Mouse (Mus musculus): ENCODE data around the gene Arhgap18.
A peak's percentile ranks its signal among the peaks of the same experiment; 100 is the strongest.

Gene Arhgap18

DNA sequence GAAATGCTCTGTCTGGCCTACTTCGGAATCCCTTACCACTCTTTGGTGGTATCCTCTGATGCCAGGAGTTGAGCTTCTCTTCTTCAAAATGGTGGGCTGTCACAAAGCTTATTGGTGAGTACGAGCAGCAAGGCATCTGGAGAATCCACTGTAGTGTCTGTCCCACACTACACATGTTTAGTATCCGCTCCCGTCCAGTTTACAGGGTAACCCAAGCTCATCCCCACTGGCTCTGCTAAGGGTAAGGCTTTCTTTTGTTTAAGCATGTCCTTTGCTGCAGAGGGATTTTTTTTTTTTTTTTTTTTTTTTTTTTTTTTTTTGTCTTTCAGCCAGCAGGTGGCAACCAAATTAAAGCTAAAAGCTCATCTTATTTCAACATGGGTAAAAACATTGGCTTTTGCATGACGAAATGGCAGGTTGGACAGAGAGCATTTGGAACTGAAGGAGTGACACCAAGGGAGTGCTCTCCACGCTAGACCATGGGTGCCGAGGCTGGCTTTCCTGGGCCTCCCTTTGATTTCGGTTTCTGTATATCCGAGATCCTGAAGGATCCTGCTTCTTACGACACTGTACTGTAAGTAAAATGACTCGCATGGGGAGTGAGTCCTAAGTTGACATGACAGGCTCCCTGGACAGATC lies at the start of gene Arhgap18:
Arhgap18 (plus strand) TSS at position 493 of the 639 bp plus-strand sequence.
- DNase-seq = no peak

DNA sequence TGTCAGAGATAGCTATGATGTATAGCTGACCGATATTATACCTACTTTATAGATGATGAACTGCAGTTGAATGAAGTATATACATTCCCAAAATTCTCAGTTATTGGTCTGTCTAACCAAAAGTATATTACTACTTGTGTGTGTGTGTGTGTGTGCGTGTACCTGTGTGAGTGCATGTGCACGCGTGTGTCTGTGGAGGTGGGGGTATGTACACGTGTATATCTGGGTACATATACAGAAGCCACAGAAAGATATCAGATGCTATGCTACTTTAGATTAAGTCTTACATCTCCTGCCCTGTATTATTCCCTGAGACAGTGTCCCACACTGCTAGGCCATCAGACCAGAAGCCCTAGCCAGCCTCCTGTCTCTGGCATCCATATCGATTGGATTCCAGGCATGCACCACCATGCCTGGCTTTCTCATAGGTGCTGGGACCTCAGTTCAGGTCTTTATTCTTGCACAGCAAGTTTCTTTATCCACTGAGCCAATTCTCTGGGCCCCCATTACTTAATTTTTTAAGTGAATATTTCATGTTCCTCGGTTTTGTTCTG lies 42.7 kb upstream of the Arhgap18 start:
- no peak for DNase-seq

DNA sequence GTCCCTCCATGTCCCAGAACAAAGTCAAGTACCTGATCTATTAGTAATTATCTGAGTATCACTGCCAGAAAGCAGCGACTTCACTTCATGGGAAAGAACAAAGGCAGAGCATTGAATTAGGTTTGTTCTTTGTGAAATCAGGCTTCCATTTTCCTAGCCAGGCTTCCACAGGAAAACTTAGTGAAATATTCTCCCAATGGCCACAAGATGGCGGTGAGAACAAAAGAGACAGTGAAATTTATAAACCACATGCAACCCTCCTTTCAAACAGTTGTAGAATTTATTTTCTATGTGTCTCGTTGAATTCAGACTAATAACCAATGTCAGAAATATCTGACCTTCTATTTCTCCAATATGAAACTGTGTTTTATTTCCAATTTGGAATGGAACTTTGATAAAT lies 42.2 kb upstream of the Arhgap18 start:
- DNase-seq = peak; percentile 20 to 22

DNA sequence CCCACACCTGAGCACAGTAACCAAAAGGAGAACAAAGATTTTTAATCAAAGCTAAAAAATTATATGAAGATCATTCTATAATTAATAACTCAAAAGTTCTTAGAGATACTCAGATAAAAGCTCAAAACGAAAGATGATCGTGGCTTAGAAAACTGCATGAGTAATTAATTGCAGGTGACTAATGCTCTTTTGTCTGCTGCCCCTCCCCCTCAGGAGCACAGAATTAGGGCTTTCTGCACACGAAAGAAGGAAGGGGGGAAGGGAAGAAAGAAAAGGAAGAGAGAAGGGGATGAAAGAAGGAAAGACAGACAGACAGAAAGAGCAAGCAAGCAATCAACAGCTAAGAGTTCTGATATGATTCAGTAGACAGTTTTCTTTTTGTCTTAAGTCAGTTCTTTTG lies 39.2 kb upstream of the Arhgap18 start:
- no peak for DNase-seq

DNA sequence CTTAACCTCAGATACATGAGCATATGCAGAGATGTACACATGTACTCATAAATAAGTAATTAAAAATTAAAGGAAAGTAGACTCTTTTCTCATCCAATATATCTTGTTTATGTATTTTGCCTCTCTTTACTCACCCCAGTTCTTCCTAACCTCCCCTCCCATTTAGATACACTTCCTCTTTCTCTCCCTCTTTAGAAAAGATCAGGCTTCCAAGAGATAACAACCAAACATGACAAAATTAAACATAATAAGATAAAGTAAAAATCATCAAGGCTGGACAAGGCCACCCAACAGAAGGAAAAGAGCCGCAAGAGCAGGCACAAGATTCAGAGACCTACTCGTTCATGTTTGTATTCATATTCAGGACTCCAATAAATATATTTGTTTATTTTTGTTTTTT lies 28.5 kb upstream of the Arhgap18 start:
- DNase-seq = no peak

DNA sequence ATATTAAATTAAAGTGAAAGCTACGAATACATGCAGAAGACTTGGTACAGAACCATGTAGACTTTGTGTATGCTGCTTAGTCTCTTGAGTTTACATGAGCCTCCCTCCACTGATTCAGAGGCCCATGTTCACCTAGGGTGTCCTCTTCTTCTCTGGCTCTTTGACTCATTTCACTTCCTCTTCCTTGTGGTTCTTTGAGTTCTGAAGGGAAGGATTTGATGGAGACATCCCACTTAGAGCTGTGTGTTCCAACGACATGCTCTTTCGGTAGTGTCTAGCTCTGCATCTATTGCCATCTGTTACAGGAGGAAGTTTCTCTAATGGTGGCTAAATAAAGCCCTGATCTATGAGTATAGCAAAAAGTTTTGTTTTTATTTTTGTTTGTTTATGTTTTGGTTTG lies 28.0 kb upstream of the Arhgap18 start:
- no peak for DNase-seq

DNA sequence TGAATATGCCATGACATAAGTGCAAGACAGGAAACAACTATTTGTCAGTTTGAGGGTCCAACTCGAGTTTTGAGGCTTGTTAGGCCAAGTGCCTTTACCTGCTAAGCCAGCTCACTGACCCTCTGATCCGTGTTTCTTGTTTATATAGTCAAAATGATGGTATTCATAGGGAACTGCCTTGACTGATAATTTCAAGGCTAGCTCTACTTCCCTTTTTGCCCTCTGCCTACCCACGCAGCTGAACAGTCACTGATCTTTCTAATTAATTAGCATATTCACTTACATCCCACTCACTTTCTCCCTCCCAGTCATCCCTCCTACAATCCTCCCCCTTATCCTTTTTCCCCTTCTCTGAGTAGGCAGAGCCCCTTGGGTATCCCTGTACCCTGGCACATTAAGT lies 2.4 kb upstream of the Arhgap18 start:
- no peak for DNase-seq

DNA sequence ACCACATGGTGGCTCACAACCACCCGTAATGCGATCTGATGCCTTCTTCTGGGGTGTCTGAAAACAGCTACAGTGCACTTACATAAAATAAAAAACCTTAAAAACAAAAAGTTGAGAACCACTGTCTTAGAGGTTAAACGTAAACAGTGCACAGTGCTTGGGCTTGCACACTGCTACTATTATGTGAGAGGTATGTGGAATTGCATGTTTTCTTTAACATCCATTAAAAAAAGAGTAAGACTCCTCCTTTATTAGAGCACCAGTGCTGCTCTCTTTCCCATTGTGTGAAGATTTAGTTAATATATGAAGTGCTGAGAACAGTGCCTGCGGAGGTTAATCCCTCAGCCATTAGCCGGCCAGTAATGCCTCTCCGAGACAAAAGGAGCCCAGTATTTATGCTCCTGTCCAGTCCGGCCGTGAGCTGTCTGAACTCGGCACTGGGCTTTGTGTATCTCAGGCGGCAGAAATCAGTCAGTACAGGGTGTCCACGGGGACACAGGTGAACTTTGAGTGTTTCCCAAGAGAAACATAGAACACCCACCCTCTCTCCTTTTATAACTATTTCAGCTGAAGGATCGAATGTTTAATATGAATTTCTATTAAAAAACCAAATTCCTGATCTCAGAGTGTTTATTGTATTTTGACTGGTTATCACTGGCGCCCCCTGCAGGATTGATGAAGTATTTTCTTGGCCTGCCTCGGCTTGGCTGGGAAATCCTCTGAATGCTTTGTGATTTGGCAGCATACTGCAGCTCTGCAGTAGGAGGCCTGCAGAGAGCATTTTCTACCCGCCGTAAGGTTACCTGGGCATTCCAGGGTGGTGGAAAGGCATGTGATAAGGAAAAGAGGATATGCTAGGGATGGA lies 925 bp upstream of the Arhgap18 start:
- DNase-seq = peak; percentile 18 to 22

DNA sequence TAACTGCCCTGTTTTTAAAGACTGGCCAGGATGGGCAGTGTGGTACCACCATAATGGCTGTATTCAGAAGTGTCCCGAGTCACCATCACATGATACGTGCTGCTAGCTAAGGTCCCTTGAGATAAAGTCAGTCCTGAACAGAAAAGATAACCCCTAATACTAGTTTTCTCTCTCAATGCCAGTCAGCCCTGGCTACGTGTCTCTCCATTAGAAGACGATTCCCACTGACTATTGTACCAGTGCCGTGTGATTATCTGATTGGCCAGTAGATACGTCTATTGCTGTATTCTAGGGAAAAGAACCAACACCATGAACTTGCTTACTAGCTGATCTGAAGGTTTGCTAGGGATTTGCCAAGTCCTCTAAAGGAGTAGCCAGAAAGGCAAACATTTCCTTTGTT lies 785 bp downstream of the Arhgap18 start:
- no peak for DNase-seq

DNA sequence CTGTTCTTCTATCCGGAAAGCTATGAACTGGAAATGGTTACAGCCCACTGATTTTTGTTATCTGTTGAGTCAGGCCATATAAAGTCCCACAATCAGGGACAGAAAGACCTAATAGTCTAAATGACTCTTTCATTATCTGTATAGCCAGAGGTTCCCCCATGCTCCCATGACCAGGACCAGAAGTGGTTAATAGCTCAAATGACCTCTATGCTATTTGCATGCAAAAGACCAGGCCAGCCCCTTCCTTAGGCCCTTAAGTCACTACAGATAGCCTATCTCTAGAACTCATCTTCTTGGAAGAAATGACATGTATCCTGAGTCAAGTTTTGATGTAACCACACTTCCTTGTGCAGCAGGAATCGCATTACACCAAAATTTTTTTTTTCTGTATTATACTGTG lies 4.0 kb downstream of the Arhgap18 start:
- no peak for DNase-seq

DNA sequence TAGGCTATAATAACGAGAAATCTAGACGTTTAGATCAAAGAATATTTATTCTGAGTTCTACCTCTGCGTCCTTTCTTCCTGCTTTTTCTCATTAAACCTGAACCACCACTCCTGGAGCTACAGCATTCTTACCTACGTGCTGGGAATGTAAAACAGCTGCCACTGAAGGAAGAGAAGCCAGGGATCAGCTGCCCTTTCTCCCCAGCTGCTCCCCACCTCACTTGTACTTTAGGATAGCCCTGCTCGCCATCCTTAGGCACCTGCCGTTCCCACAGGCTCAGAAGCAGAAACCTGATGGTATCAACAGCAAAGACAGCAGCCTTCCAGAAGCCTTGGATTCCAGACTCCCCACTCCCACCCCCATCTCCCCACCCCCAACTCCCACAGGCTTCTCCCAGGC lies 6.2 kb downstream of the Arhgap18 start:
- DNase-seq = no peak

DNA sequence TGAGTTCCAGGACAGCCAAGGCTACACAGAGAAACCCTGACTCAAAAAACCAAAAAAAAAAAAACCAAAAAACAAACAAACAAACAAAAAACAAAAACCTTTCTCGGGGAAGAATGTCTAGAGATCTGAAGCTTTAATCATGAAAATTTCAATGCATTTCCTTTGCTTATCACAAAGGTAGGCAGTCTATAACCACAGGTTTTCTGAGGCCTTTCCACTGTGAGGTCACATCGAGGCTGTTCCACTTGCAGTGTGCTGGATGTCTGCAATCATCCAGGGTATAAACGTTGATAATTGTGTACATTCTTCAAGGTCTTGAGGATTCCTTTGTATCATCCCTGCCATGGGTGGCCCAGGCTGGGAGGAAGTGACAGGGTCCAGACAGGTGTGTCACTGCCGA lies 7.9 kb downstream of the Arhgap18 start:
- DNase-seq = no peak

DNA sequence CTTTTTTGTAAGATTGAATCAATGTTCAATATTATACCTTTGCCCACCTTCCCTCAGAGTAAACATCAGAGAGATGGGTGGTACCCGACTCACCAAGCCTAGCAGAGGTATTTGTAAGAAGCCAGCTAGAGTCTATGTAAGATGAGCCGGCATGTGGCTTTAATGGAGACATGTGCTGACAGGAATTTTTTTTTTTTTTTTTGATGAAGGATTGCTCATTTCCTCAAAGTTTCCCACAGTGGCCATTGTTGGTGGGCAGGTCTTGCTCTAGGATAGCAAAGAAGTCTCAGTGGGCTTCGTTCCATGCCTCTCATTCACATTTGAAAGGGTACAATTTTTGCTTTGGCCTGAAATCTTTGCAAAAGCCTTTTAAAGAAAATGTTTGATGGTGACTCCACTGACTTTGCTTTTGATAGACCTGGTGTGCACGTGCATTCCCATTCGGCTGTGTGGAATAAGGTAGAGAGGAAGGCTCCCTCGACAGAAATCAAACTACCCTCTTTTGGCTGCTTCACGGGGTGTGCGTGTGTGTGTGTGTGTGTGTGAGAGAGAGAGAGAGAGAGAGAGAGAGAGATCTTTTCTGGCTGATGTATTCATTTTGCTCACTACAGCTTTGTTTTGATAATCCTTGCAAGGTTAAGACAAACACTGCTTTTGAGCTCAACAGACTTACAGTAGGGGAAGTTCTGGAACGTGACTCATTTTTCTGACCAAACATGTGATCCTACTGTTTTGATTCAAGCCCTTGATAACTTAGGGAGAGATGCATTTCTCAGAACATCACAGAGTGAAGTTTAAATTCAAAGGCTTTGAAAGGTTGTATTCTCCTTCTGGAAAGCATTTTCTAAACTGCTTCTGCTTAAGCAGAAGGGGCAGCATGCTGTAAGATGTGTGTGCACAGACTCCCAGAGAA lies 9.0 kb downstream of the Arhgap18 start:
- DNase-seq = no peak

DNA sequence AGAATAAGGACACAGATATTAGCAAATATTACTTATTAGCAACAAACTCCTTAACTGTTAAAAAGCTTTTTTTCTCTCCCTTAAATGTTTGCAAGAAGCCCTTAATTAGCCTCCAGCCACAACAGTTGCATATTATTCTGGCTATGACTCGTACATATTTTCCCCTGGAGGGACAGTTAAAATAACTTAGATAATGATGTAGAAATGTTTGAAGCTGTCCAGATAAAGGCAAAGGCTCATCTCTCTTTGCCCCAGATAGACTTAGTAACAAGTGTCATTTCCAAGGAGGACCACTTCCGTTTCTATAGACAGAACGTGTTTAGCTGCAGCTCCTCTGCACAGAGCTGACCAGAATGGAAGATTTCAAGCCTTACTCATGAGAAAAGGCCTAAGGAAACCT lies 14.0 kb downstream of the Arhgap18 start:
- DNase-seq = no peak

DNA sequence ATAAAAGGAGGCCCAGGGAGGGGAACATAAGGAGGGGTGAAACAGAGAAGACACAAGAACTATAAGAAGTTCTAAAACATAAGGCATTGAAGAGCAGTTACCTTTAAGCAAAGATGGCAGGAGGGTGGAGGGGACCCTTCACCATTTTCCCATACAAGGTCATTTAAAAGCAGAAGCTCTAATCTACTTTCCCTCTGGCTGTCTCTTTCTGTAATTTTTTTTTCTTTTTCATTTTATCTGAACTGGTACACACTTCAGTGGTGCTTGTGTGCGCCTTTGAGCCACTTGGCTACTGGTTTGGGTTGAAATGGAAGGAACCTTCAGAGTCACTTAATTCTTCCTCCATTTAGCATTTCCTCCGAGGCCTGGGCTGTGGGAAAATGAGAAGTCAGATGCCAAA lies 15.7 kb downstream of the Arhgap18 start:
- DNase-seq = no peak

DNA sequence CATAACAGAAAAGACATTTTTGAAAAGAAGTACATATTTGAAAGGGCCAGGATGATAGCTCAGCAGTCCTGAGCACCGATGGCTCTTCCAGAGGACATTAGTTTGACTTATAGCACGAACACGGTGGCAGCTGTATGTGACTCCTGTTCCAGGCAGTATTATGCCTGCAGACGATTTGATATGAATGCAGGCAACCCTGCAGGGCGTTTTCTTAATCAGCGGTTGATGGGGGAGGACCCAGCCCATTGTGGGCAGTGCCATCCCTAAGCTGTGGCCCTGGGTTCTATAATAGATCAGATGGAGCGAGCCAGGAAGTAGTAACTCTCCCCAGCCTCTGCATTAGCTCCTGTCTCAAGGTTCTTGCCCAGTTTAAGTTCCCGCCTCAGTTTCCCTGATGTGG lies 16.8 kb downstream of the Arhgap18 start:
- DNase-seq = no peak

DNA sequence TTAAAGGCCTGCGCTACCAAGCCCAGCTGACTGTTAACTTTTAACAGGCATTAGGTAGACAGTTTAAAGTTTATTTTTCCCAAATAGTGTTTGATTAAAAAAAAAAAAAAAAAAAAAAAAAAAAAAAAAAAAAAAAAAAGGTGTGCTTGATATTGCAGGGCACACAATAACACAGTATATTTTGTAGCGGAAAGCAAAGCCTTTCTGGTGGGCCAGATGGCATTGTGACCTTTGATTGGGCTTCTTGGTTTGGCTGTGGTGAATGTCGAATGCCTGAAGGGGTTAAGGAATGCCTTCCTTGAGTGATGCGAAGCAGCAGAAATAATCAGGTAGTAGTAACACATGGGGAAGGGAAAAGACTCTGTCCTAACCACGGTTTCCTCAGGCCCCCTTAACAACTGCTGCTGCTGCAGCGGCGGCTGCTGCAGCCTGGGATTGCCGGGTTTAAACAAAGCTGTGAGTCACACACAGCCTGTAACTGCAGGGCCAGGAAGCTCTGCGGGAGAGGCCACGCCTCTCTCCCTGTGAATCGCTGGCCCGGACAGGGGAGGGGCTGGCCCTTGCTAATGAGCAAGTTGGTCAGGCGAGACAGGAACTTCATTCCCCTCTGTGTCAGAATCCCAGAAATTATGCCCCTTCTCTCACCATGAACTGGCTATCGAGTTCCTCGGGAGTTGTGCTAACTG lies 18.9 kb downstream of the Arhgap18 start:
- peak; percentile 25 to 33 for DNase-seq

DNA sequence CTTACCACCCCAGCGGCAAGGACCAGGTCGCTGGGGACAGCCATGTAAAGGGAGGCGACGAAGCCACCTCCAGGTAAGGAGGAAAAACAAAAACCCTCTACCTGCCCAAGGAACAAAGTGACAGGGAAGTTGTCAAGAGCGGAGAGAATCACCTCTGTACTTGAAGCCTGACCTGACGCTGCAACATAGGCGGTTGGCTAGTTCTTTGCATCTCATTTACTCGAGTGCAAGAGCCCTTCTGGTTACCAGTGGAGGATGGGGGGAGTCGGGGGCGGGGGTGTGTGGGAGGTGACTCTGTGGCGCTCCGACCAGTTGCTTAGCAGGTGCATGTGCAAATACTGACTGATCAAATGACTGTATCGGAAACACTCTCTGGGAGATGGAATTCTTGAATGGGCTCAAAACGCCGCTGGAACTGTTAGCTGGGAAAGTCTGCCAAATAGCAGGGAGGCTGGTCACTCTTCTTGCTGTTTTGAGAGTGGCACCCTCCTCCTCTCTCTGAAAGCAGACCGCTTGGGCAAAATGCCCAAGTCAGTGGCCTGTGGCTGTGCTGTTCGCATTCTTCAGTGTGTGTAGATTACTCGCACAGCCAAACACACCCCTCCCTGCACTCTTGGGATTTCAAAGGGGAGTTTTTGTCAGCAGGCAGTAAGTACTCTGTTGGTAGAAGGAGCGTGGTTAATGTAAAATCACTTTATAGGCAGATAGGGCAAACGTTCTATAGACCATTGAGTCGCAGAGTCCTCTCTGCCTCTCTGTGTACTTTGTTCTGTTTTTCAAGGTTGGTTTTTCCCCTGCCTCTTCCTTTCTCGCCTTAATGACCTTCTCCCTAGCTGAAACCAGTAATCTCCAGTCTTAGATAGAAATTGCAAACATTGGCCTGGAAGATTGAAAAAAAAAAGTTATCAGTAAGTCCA lies 19.7 kb downstream of the Arhgap18 start:
- DNase-seq = peak; percentile 33 to 44

DNA sequence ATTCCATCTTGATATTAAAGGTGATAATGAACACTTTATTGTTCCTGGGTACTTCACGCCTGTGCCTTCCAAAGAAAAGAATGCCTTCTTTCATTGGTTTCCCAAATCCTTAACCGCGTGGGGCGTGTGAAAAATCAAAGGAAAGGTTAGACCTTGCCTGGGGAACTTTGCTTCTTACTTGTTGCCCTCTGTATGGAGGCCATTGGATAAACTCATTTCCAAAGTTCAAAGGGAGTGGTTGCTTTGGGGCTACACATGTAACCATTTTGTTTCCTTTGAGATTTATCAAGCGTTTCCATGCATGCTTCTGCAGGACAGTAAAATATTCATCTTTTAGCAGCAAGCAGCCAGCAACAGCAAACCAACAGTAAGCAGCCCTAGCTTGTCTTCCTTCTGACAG lies 20.3 kb downstream of the Arhgap18 start:
- DNase-seq = no peak

DNA sequence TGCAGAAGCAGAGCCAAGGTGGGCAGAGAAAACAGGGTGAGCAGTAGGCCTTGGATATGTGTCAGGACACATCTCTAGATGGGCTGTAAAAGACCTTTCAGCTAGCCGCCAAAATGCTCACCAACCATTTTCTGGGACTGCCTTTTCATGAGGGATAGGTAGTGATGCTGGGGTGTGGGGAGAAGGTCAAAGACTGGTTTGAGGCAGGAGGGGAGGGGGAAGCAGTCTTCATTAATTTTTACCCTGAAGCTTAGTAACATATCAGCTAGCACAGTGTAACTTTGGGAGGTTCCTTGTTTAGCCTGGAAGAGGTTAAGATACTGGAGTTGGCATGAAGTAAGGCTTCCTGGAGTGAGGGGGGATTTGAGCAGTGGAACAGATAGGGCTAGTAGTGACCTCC lies 21.0 kb downstream of the Arhgap18 start:
- no peak for DNase-seq

DNA sequence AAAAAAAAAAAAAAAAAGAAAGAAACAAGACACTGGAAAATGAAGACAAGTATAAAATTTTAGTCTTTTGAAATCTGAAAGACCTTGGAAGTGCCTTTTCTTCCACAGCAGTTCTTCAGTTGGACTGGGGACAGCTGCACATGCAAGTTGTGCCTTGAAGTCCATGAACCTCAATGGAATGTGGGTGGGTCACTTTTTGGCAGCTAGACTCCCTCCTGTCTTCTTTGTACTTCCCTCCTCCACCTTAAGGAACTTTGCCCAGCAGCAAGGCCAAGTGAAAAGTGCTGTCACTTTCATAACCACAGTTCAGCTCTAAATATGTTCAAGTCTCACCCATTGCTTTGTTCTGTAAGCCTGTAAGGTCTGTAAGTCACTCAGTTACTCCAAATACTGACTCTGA lies 23.2 kb downstream of the Arhgap18 start:
- DNase-seq = no peak
